Mouse (Mus musculus) liver, embryonic 12.5 days (tissue): ENCODE data around the gene Strn. TPM values are rescaled to one million over a fixed set of nuclear protein-coding genes. Genes with fewer than 3 reads are reported as not detected.

Source experiments
- ATAC-seq: fragments of 200-750 bp; cut with Nextera tagmentation; 2 replicates; pipeline ENCODE4 v1.8.0; 2017; ENCODE audit warnings: moderate number of reproducible peaks, mild to moderate bottlenecking, moderate library complexity
- H3K27ac ChIP-seq: fragments of 300-500 bp; sonication (generic); 2 replicates; pipeline ENCODE4 v1.5.1; 2016; ENCODE audit warnings: mild to moderate bottlenecking
- H3K27me3 ChIP-seq: fragments of 300-500 bp; sonication (generic); replicated peaks from 2 replicates; pipeline ENCODE4 v1.6.1; 2016; ENCODE audit warnings: mild to moderate bottlenecking, moderate library complexity
- H3K36me3 ChIP-seq: fragments of 300-500 bp; sonication (generic); 2 replicates; pipeline ENCODE4 v1.6.1; 2016; ENCODE audit warnings: mild to moderate bottlenecking, moderate library complexity
- H3K4me1 ChIP-seq: fragments of 300-500 bp; sonication (generic); 2 replicates; pipeline ENCODE4 v1.6.1; 2016
- H3K4me2 ChIP-seq: fragments of 300-500 bp; sonication (generic); 2 replicates; pipeline ENCODE4 v1.6.1; 2016; ENCODE audit warnings: mild to moderate bottlenecking, moderate library complexity
- H3K4me3 ChIP-seq: fragments of 300-500 bp; sonication (generic); 2 replicates; pipeline ENCODE4 v1.5.1; 2016; ENCODE audit warnings: mild to moderate bottlenecking, moderate library complexity
- H3K9ac ChIP-seq: fragments of 300-500 bp; sonication (generic); 2 replicates; pipeline ENCODE4 v1.6.1; 2016; ENCODE audit warnings: mild to moderate bottlenecking, moderate library complexity
- H3K9me3 ChIP-seq: fragments of 300-500 bp; sonication (generic); replicated peaks from 2 replicates; pipeline ENCODE4 v1.6.1; 2016; ENCODE audit warnings: mild to moderate bottlenecking, moderate library complexity
- WGBS: fragments of 180-500 bp; shearing (Covaris S2); methylation state at CpG from one replicate; pipeline ENCODE4 v1.1.7; 2016; ENCODE audit not compliant: insufficient replicate concordance; 5-methylcytosine and 5-hydroxymethylcytosine counted together
- polyA plus RNA-seq: library from polyadenylated mRNA; unstranded; fragments of >200 nt; fragmentation: Nextera tagmentation; extraction: Ambion mirVana; gene quantifications from 2 replicates; pipeline ENCODE4 v1.2.1, GENCODE M21; 2016

Gene Strn
- polyA plus RNA-seq, 1 experiment from 2014 or later = 4.7 TPM

DNA sequence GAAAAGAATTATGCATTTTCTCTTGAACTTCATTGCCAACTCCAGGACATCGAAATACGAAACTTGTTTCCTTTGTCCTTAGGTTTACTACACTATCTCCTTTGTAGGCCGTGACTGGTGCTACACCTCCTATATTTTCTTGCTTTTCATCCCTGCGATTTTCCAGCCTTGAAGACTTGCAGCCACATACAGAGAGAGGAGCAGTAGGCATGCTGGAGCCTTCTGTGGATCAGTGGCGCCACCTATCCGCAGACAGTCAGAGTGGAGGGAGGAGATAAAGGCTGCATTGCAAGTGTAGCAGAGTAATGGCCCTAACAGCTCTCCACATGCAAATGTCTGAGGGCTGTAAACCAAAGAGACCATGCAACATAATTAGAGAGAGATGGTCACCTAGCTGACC lies 125.9 kb downstream of the Strn start:
- Histone ChIP-seq H3K27ac (no peak overlapping the region), H3K9me3 (no peaks in the 10 kb centered on the region), H3K4me3 (no peak overlapping the region), H3K9ac (no peak overlapping the region), H3K36me3 (no peaks in the 10 kb centered on the region), H3K4me1 (no peaks in the 10 kb centered on the region), H3K4me2 (no peak overlapping the region), H3K27me3 (0 out of 2 replicates have a peak, but pooled peaks cover 2% of the 10 kb centered on the region)
- 61% methylated on average over 6 of the region's 6 CpGs for WGBS
- no peak for ATAC-seq

- no peak for ATAC-seq
- H3K27me3 ChIP-seq = 0 out of 2 replicates have a peak, but pooled peaks cover 3% of the 10 kb centered on the region
- H3K27ac ChIP-seq = no peak overlapping the region
- H3K4me2 ChIP-seq = no peak overlapping the region
- H3K36me3 ChIP-seq = no peaks in the 10 kb centered on the region
- no peak overlapping the region for H3K9ac ChIP-seq
- no peak overlapping the region for H3K4me3 ChIP-seq
- WGBS = 76% methylated on average over 13 of the region's 13 CpGs
- no peaks in the 10 kb centered on the region for H3K9me3 ChIP-seq
- no peaks in the 10 kb centered on the region for H3K4me1 ChIP-seq
Measured at GRCm38 (mm10) chr17:78609191-78609855, 127.7 kb downstream of the Strn start.

DNA sequence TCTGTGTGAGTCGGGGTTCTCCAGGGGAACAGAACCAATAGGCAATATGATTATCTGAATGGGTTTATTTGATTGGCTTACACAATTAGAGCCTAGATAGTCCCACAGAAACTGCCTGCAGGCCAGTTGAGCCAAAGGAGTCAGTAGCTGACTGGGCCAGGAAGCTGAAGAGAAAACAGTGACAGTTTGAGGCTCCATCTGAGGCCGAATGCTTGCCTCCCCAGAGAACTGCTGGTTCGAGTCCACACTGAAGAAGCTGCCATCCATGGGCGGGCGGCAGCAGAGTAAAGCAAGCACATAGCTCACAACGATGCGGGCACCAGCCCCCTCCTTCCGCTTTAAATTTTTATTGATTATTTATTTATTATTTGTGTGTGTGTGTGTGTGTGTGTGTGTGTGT lies 128.3 kb downstream of the Strn start:
- no peak for ATAC-seq
- no peak overlapping the region for H3K27ac ChIP-seq
- 74% methylated on average over 8 of the region's 8 CpGs for WGBS

DNA sequence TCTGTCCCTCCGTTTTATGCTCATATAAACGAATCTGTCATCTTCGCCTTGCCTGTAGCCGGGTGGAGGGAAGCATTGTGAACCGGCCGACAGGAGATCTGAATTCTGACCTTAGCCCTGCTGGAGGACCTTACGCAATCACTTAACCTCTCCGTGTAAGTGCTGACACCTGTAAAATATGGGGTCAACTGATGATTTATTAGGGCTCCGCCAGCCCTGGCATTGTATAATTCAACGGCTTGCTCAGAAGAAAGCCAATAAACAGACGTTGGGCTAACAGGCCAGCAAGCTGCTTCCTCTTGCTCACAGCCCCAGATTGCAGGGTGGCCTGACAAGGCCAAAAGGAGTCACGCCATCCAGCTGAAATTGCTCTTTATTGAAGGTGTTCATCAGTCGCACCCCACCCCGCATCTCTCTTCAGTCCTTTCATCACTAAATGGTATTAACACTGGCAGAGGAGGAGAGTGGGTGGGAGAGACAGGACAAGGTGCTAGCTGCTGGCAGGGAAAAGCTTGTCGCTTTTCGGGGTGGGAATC lies 128.8 kb downstream of the Strn start:
- Histone ChIP-seq H3K27me3 (0 out of 2 replicates have a peak, but pooled peaks cover 4% of the 10 kb centered on the region), H3K4me2 (no peak overlapping the region), H3K9me3 (no peaks in the 10 kb centered on the region), H3K4me3 (no peak overlapping the region), H3K4me1 (no peaks in the 10 kb centered on the region), H3K36me3 (no peaks in the 10 kb centered on the region), H3K9ac (no peak overlapping the region), H3K27ac (no peak overlapping the region)
- ATAC-seq = no peak
- WGBS = 54% methylated on average over 16 of the region's 16 CpGs

More for the DNA sequence above, 128.3 kb downstream of the Strn start:
- Histone ChIP-seq H3K9me3 (no peaks in the 10 kb centered on the region), H3K27me3 (0 out of 2 replicates have a peak, but pooled peaks cover 3% of the 10 kb centered on the region), H3K4me3 (no peak overlapping the region), H3K4me1 (no peaks in the 10 kb centered on the region), H3K36me3 (no peaks in the 10 kb centered on the region), H3K4me2 (no peak overlapping the region), H3K9ac (no peak overlapping the region)

DNA sequence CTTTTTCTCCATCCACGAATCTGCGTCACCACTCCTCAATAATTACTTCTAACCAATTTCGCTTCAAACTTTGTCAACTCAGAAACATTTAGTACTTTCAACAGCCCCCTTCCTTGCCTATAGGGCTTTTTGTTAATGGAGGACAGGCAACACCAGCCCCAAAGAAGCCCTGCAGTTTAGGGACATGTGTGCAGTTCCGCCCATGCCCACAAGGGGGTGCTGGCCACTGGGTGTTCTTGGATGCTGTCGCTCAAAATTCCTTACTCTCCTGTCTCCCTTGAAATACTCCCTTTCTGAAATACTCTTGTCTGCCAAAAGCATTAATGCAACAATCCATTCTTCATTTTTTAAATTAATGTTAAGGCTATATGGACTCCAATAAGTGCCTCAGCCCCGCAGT lies 132.6 kb downstream of the Strn start:
- Histone ChIP-seq H3K9me3 (no peaks in the 10 kb centered on the region), H3K9ac (no peak overlapping the region), H3K4me2 (no peak overlapping the region), H3K4me1 (no peaks in the 10 kb centered on the region), H3K27ac (no peak overlapping the region), H3K27me3 (0 out of 2 replicates have a peak, but pooled peaks cover 9% of the 10 kb centered on the region), H3K4me3 (no peak overlapping the region), H3K36me3 (no peaks in the 10 kb centered on the region)
- WGBS = 57% methylated on average over 6 of the region's 6 CpGs
- ATAC-seq = no peak

DNA sequence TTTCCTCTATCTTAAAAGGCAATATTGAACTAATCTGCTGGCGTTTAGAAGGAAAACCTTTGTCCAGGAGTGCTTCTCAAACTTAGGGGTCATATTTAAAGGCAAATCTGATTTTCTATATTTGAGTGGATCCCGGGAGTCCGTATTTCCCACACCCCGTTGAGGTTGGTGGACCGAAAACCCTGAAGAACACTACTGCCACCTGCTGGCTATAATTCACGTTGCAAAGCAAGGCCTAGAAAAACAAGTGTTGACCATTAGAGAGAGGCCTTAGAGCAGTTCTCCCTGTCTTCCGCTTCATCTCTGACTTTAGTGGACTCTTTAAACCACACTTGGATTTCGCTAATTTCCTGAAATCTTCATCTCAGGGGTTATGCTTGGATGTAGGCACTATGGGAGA lies 133.1 kb downstream of the Strn start:
- WGBS = 21% methylated on average over 8 of the region's 8 CpGs
- no peaks in the 10 kb centered on the region for H3K9me3 ChIP-seq
- H3K9ac ChIP-seq = no peak overlapping the region
- no peak overlapping the region for H3K4me2 ChIP-seq
- H3K27me3 ChIP-seq = 0 out of 2 replicates have a peak, but pooled peaks cover 9% of the 10 kb centered on the region
- H3K4me1 ChIP-seq = no peaks in the 10 kb centered on the region
- H3K36me3 ChIP-seq = no peaks in the 10 kb centered on the region
- ATAC-seq = no peak
- H3K4me3 ChIP-seq = no peak overlapping the region
- no peak overlapping the region for H3K27ac ChIP-seq

DNA sequence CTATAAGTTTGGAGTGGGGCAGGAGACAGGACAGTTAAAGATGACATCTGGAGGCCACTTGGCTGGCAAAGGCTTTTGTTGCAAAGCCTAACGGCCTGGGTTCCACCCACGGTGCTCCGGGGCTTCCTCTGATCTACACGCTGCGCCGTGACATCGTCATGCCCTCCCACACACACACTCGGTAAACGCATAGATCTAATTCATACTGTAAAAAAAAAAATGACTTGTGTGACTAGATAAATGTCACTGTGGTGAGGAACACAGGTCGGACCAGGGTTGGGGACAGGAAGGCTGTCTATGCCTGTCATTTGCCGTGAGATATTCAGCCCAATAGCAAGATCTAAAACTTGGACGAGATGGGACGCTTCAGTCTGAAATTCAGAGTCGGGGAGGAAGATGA lies 134.7 kb downstream of the Strn start:
- WGBS = 76% methylated on average over 14 of the region's 14 CpGs
- no peaks in the 10 kb centered on the region for H3K9me3 ChIP-seq
- H3K27ac ChIP-seq = no peak overlapping the region
- H3K4me2 ChIP-seq = no peak overlapping the region
- no peak overlapping the region for H3K4me3 ChIP-seq
- ATAC-seq = no peak
- no peak overlapping the region for H3K9ac ChIP-seq
- no peaks in the 10 kb centered on the region for H3K36me3 ChIP-seq
- H3K4me1 ChIP-seq = no peaks in the 10 kb centered on the region
- 0 out of 2 replicates have a peak, but pooled peaks cover 9% of the 10 kb centered on the region for H3K27me3 ChIP-seq

GRCm38 (mm10) chr17:78601601-78602000 lies 135.4 kb downstream of the Strn start:
- H3K9ac ChIP-seq = no peak overlapping the region
- ATAC-seq = no peak
- H3K9me3 ChIP-seq = no peaks in the 10 kb centered on the region
- H3K27ac ChIP-seq = no peak overlapping the region
- 79% methylated on average over 12 of the region's 12 CpGs for WGBS
- no peak overlapping the region for H3K4me3 ChIP-seq
- no peaks in the 10 kb centered on the region for H3K36me3 ChIP-seq
- H3K4me1 ChIP-seq = no peaks in the 10 kb centered on the region
- H3K27me3 ChIP-seq = 0 out of 2 replicates have a peak, but pooled peaks cover 9% of the 10 kb centered on the region
- H3K4me2 ChIP-seq = no peak overlapping the region

DNA sequence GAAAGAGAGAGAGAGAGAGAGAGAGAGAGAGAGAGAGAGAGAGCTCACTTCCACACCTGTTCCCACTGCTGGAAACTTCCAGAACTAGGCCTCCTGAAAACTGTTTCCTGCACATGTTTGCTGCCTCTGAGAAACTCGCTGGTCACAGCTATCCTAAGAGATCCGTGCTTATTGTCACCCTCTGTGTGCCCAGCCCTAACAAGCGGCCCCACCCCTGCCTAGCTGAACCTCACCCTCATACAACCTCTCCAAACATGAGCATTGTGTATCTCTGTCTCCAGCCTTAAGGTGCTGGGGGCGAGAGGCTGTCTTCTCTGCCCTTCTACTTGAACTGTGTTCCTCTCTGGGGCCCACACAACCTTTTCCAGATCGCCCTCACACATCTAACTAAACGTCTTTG lies 136.0 kb downstream of the Strn start:
- Histone ChIP-seq H3K36me3 (no peaks in the 10 kb centered on the region), H3K4me3 (no peak overlapping the region), H3K9me3 (no peaks in the 10 kb centered on the region), H3K27me3 (0 out of 2 replicates have a peak, but pooled peaks cover 6% of the 10 kb centered on the region), H3K4me2 (no peak overlapping the region), H3K9ac (no peak overlapping the region), H3K4me1 (no peaks in the 10 kb centered on the region), H3K27ac (no peak overlapping the region)
- 57% methylated on average over 6 of the region's 6 CpGs for WGBS
- no peak for ATAC-seq

Other genes with a start within 250 kb of the Strn start
- gene Vit, start 229.1 kb downstream of the Strn start, polyA plus RNA-seq = 0.06 and 0.11 TPM in 2 replicates
- gene Heatr5b, start 98.2 kb upstream of the Strn start, polyA plus RNA-seq = 6.8 and 7.6 TPM in 2 replicates
- 20.3 and 20.8 TPM in 2 replicates for gene Gpatch11, start 98.4 kb upstream of the Strn start, polyA plus RNA-seq
- 10.3 and 12.0 TPM in 2 replicates for gene Eif2ak2, start 145.4 kb upstream of the Strn start, polyA plus RNA-seq
- 0.12 TPM in 1 of 2 replicates, not detected in the other for gene Sult6b1, start 169.8 kb upstream of the Strn start, polyA plus RNA-seq
- 56.2 and 59.7 TPM in 2 replicates for gene Cebpzos, start 179.3 kb upstream of the Strn start, polyA plus RNA-seq
- gene Cebpz, start 199.9 kb upstream of the Strn start, polyA plus RNA-seq = 51.3 and 53.5 TPM in 2 replicates
- 38.7 and 41.8 TPM in 2 replicates for gene Ndufaf7, start 199.9 kb upstream of the Strn start, polyA plus RNA-seq